Mouse (Mus musculus) small intestine, adult 2 months (tissue): Measurements from ENCODE around the gene Atp5c1. TPM values are rescaled to one million over a fixed set of nuclear protein-coding genes. Genes with fewer than 3 reads are reported as not detected.

Experiments
- H3K27ac ChIP-seq: fragments of 200-500 bp; 2 replicates; pipeline ENCODE4 v1.5.1; 2012; ENCODE audit warnings: low read depth, low read length, control low read depth, inconsistent platforms; ENCODE audit not compliant: insufficient read depth
- H3K27me3 ChIP-seq: fragments of 200-500 bp; 2 replicates; pipeline ENCODE4 v1.6.1; 2012; ENCODE audit warnings: mild to moderate bottlenecking, moderate library complexity, low read length, inconsistent platforms; ENCODE audit not compliant: control insufficient read depth, insufficient read depth
- H3K36me3 ChIP-seq: fragments of 200-500 bp; 2 replicates; pipeline ENCODE4 v1.6.1; 2012; ENCODE audit warnings: mild to moderate bottlenecking, low read length, control low read depth, inconsistent platforms; ENCODE audit not compliant: control insufficient read depth, insufficient read depth
- H3K4me1 ChIP-seq: fragments of 200-500 bp; 2 replicates; pipeline ENCODE4 v1.6.1; 2012; ENCODE audit warnings: low read length, inconsistent platforms, mixed read lengths; ENCODE audit not compliant: control insufficient read depth, insufficient read depth, insufficient read length
- H3K4me3 ChIP-seq: fragments of 200-500 bp; 2 replicates; pipeline ENCODE4 v1.5.1; 2012; ENCODE audit warnings: low read depth, mild to moderate bottlenecking, control low read depth, inconsistent platforms, low read length, moderate library complexity
- CTCF ChIP-seq: fragments of 200-500 bp; IDR thresholded peaks from 2 replicates; pipeline ENCODE4 v1.5.1; 2012; ENCODE audit warnings: low read depth, mild to moderate bottlenecking, control low read depth, inconsistent platforms, low read length, moderate library complexity, mixed read lengths; ENCODE audit not compliant: insufficient replicate concordance, insufficient read length; ENCODE audit errors: extremely low read depth
- POLR2A ChIP-seq: fragments of 200-500 bp; IDR thresholded peaks from 2 replicates; pipeline ENCODE4 v1.6.1; 2012; ENCODE audit warnings: low read depth, mild to moderate bottlenecking, control low read depth, inconsistent platforms, low read length, moderate library complexity
- WGBS: fragments of 180-500 bp; shearing (Covaris S2); methylation state at CpG from one replicate; pipeline ENCODE4 v1.1.7; 2018; 5-methylcytosine and 5-hydroxymethylcytosine counted together
- polyA plus RNA-seq: library from polyadenylated mRNA; depleted of rRNA; stranded (reverse); fragments of >200 nt; gene quantifications from 2 replicates; pipeline ENCODE4 v1.2.3, GENCODE M21; 2012

Gene Atp5c1
- polyA plus RNA-seq, 1 experiment = 559 TPM

- no peak for TF ChIP-seq CTCF
- TF ChIP-seq POLR2A = no peak
- 11% methylated on average over 10 of the region's 10 CpGs for WGBS
- no peak overlapping the region for H3K4me3 ChIP-seq
- no peaks in the 10 kb centered on the region; the same call in 1 of the 2 replicates for H3K4me1 ChIP-seq
- peaks cover 2% of the 10 kb centered on the region; the same call in 1 of the 2 replicates for H3K36me3 ChIP-seq
- H3K27ac ChIP-seq = no peak overlapping the region
- H3K27me3 ChIP-seq = no peaks in the 10 kb centered on the region
These were observed 30.9 kb downstream of the Atp5c1 start for GRCm38 (mm10) chr2:10049456-10049855.

- WGBS = under 1% methylated on average over 36 of the region's 36 CpGs
- Histone ChIP-seq H3K27ac (no peak within 1 kb of the TSS), H3K27me3 (no peaks in the 10 kb centered on the region), H3K4me1 (no peaks in the 10 kb centered on the region; the same call in 1 of the 2 replicates), H3K4me3 (peak within 1 kb of the TSS; percentile 91), H3K36me3 (no peaks in the 10 kb centered on the region)
- TF ChIP-seq POLR2A (peak; percentile 59; the same call in 1 of the 2 replicates), CTCF (no peak)
These were observed 31.8 kb downstream of the Atp5c1 start, which contains the start of gene Taf3 for GRCm38 (mm10) chr2:10048461-10048860. Gene Taf3, minus strand, starts transcription at chr2:10048596.

DNA sequence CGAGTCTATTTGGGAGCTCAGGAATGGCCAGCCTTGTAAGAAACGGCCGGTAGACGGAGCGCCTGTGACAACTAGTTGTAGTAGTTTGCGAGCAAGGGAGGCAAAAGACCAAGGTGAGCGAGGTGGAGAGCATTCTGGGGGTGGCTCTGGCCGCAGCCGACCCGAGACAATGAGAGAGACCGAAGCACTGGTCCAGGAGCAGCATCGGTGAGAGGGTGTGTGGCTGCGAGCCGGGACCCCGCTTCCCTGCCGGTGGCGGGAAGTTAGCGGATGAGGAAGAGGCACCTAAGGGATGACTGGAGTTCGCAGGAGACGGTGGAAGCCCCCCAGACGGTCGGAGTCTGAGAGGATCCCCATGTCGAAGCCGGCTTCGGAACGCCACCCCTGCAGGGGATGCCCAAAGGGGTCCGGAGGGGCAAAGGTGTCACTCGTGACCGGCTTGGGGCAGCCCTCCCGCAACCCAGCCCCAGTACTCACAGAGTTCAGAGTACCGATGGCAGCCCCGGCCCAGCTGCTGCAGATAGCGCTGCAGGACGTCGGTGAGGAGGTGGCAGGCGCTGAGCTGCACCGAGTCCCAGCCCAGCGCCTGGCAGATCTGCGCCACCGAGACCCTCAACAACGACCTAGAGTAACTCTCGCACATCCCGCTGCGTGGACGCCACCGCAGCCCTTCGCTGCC, 32.4 kb downstream of the Atp5c1 start:
- Histone ChIP-seq H3K4me3 (peak overlapping the region; percentile 91), H3K4me1 (no peaks in the 10 kb centered on the region; the same call in 1 of the 2 replicates), H3K36me3 (no peaks in the 10 kb centered on the region), H3K27ac (no peak overlapping the region), H3K27me3 (no peaks in the 10 kb centered on the region)
- TF ChIP-seq CTCF (peak; percentile 19; the same call in 1 of the 2 replicates), POLR2A (no peak)
- under 1% methylated on average over 47 of the region's 47 CpGs for WGBS

- WGBS = 87% methylated on average over 3 of the region's 3 CpGs
- Histone ChIP-seq H3K36me3 (no peaks in the 10 kb centered on the region), H3K27me3 (no peaks in the 10 kb centered on the region), H3K27ac (no peak overlapping the region), H3K4me1 (peaks cover 4% of the 10 kb centered on the region; the same call in 1 of the 2 replicates), H3K4me3 (no peak overlapping the region)
- TF ChIP-seq CTCF = no peak
- TF ChIP-seq POLR2A = no peak
These were observed 45.3 kb downstream of the Atp5c1 start for GRCm38 (mm10) chr2:10034976-10035375.

DNA sequence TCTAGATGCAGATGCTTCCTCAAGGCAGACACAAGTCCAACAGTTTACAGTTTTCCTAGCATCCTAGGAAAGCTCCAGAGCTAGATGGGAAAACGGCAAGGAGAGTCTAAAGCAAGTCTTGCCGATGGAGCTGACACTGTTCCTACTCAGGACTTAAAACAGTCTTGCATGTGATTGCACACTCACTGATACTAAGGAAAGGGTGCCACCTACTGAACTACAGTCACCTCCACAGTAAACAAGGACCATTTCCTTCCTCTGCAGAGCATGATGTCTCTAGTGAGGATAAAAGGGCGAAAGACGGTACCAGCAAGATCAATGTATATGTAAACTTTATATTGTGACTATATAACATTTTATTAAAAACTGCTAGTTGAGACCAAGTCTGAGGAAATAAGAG, 46.6 kb downstream of the Atp5c1 start:
- Histone ChIP-seq H3K4me3 (no peak overlapping the region), H3K4me1 (peaks cover 4% of the 10 kb centered on the region; the same call in 1 of the 2 replicates), H3K36me3 (no peaks in the 10 kb centered on the region), H3K27me3 (no peaks in the 10 kb centered on the region), H3K27ac (no peak overlapping the region)
- no peak for TF ChIP-seq CTCF
- no peak for TF ChIP-seq POLR2A
- WGBS = 50% methylated on average over 4 of the region's 4 CpGs

DNA sequence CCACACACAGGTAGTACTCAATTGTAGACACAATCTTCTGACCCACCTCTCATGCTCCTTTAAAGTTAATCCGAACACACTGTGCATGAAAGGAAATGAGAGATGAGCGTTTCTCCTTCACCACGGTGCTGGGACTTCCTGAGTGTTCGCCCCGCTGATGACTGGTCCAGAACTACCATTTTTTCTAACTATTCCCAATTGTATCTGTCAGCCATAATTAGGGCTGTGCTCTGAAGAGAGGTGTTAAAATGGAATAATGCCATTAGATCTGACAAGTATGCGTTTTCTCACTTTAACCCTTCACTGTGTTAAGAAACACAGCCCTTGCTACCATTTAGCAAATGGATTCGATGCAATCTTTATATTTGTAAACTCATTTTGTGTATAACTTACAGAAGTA, 50.6 kb downstream of the Atp5c1 start:
- Histone ChIP-seq H3K36me3 (no peaks in the 10 kb centered on the region), H3K27me3 (no peaks in the 10 kb centered on the region), H3K27ac (no peak overlapping the region), H3K4me1 (no peaks in the 10 kb centered on the region), H3K4me3 (no peak overlapping the region)
- TF ChIP-seq POLR2A (no peak), CTCF (no peak)
- 88% methylated on average over 7 of the region's 7 CpGs for WGBS

- WGBS = 82% methylated on average over 6 of the region's 6 CpGs
- Histone ChIP-seq H3K4me1 (no peaks in the 10 kb centered on the region; the same call in 1 of the 2 replicates), H3K36me3 (no peaks in the 10 kb centered on the region), H3K27me3 (no peaks in the 10 kb centered on the region), H3K27ac (no peak overlapping the region), H3K4me3 (no peak overlapping the region)
- TF ChIP-seq CTCF = no peak
- TF ChIP-seq POLR2A = no peak
These were observed 56.0 kb downstream of the Atp5c1 start for GRCm38 (mm10) chr2:10024264-10024663.

- Histone ChIP-seq H3K27me3 (no peaks in the 10 kb centered on the region), H3K27ac (no peak overlapping the region), H3K36me3 (no peaks in the 10 kb centered on the region), H3K4me3 (no peak overlapping the region), H3K4me1 (no peaks in the 10 kb centered on the region; the same call in 1 of the 2 replicates)
- 90% methylated on average over 11 of the region's 11 CpGs for WGBS
- no peak for TF ChIP-seq CTCF
- no peak for TF ChIP-seq POLR2A
These were observed 59.0 kb downstream of the Atp5c1 start for GRCm38 (mm10) chr2:10021296-10021695.
